Mouse (Mus musculus) liver, adult 2 months (tissue): ENCODE measurements around the gene Nr2e3.

Source experiments
- CTCF ChIP-seq: fragments of 200-500 bp; IDR thresholded peaks from 2 replicates; pipeline ENCODE4 v1.5.1; 2011; ENCODE audit warnings: low read depth, low read length, control low read depth
- POLR2A ChIP-seq: fragments of 200-500 bp; IDR thresholded peaks from 2 replicates; pipeline ENCODE4 v1.6.1; 2011; ENCODE audit warnings: low read length, control low read depth; ENCODE audit not compliant: insufficient read depth; ENCODE audit errors: extremely low read depth

DNA sequence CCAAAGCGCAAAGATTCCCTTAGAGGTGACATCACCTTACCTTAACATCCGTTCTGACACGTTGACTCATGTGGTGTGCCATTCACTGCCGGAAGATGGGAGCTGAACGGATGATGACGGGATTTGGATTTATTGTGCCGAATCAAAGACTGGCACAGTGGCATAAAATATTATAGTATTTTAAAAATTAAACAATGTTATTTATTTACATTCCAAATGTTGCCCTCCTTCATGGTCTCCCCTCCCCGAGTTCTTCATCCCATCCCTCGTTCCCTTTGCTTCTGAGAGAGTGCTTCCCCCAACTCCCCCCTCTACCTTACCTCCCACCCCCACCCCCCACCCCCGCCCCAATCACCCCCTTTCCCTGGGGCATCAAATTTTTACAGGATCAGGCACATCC lies at the start of gene Nr2e3:
- TF ChIP-seq CTCF (no peak), POLR2A (no peak)
